Comparison of ENCODE assay signal across 9 mouse cellular contexts in the genomic region with DNA sequence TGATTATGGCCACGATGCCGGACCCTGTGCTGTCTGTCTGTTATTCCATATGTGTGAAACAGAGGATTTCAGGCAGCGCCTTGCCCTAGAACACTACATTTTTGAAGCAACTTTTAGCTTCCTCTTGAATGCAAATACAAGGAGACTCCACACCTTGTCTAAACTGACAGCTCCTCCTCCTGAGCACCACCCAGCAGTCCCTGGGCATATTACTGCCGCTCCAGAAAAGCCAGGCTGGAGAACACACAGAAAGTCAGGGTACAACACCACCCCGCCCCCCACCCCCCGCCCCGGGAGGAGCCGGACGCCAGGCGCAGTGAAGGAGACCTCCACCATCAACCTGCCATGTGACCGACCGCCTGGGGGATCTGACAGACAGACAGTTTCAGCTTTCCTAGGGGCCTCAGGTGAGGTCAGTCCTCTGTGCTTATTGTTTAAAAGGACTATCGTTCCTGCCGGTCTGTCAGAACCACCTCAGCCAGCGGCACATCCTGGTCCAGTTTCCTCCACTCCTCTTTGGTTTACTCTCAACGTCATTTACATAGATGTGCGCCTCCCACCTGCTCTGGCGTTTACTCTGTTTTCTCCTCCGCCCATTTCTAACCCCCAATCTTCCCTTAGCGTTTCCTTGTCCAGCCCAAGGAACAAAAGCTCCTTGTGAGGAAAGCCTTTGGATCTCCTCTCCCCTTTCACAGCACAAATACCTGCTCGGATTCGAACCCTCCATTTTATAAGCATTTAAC. TPM values are rescaled to one million over a fixed set of nuclear protein-coding genes. Genes with fewer than 3 reads are reported as not detected.
DNase-seq lines count a peak whose midpoint lies in the region; ATAC-seq lines count a peak whose summit lies in the region.
"Had no signal": no experiment of that assay in that cellular context is flagged by ENCODE, and none has a peak within 500 bp of the region (broad histone marks: within the 10 kb centered on the region; RNA-seq: fewer than 3 reads in every experiment).

No protein-coding gene starts in this region.

- peak overlapping the region; percentile 56 for H3K4me2 ChIP-seq in kidney, embryonic 15.5 days
- peak overlapping the region; percentile 40 for H3K4me2 ChIP-seq in intestine, embryonic 14.5 days (ENCODE audit: low read length)
- H3K4me2 ChIP-seq in neural tube, embryonic 12.5 days (replicated peaks), result peak overlapping the region; percentile 43

- H3K36me3 ChIP-seq in kidney, embryonic 15.5 days, result no peaks in the 10 kb centered on the region
- no peaks in the 10 kb centered on the region for H3K36me3 ChIP-seq in embryonic facial prominence, embryonic 10.5 days (replicated peaks)
- H3K36me3 ChIP-seq in intestine, embryonic 14.5 days (ENCODE audit: control insufficient read depth, insufficient read depth, low read length), result no peaks in the 10 kb centered on the region
- H3K36me3 ChIP-seq in neural tube, embryonic 12.5 days, result no peaks in the 10 kb centered on the region

- peak overlapping the region; percentile 33 for H3K4me3 ChIP-seq in kidney, embryonic 15.5 days (replicated peaks)
- peak overlapping the region; percentile 39; the same call in 1 of the 2 replicates for H3K4me3 ChIP-seq in embryonic facial prominence, embryonic 10.5 days
- H3K4me3 ChIP-seq in intestine, embryonic 14.5 days (ENCODE audit: low read depth, low read length), result 0 out of 2 replicates have a peak overlapping the region, but pooled peaks have one; percentile 2
- no peak overlapping the region for H3K4me3 ChIP-seq in neural tube, embryonic 12.5 days

- no peak for DNase-seq in kidney, adult 9 months
- DNase-seq in embryonic facial prominence, embryonic 10.5 days (ENCODE audit: low spot score), result peak; percentile 21
- DNase-seq in intestine, embryonic 14.5 days (ENCODE audit: low spot score), result peak; percentile 68
- no peak for DNase-seq in left cerebral cortex, adult 18-20 months (ENCODE audit: low spot score in 2 of 2)
- DNase-seq in thymus, postnatal 36 days, result no peak
- no peak for DNase-seq in gastrocnemius, postnatal 10 days

- no peaks in the 10 kb centered on the region for H3K9me3 ChIP-seq in kidney, embryonic 15.5 days (replicated peaks)
- no peaks in the 10 kb centered on the region for H3K9me3 ChIP-seq in embryonic facial prominence, embryonic 10.5 days
- no peaks in the 10 kb centered on the region for H3K9me3 ChIP-seq in intestine, embryonic 14.5 days (ENCODE audit: control insufficient read depth, low read length)
- no peaks in the 10 kb centered on the region for H3K9me3 ChIP-seq in neural tube, embryonic 12.5 days

- H3K27me3 ChIP-seq in kidney, embryonic 15.5 days, result no peaks in the 10 kb centered on the region
- no peaks in the 10 kb centered on the region for H3K27me3 ChIP-seq in embryonic facial prominence, embryonic 10.5 days (replicated peaks; ENCODE audit: low read depth, poor library complexity, severe bottlenecking)
- no peaks in the 10 kb centered on the region for H3K27me3 ChIP-seq in intestine, embryonic 14.5 days (replicated peaks; ENCODE audit: control insufficient read depth, insufficient read depth, low read length)
- no peaks in the 10 kb centered on the region for H3K27me3 ChIP-seq in neural tube, embryonic 12.5 days (replicated peaks)
- H3K27me3 ChIP-seq: Patski had no signal

- ATAC-seq in kidney, embryonic 15.5 days (replicated peaks; ENCODE audit: low FRiP score), result no peak; the same call in 1 of the 2 replicates
- ATAC-seq in intestine, embryonic 14.5 days (replicated peaks; ENCODE audit: low FRiP score, low TSS enrichment, low read depth), result peak; percentile 59
- no peak for ATAC-seq in neural tube, embryonic 12.5 days (ENCODE audit: low FRiP score, low read depth)
- ATAC-seq: Patski had no signal

- H3K9ac ChIP-seq in kidney, embryonic 15.5 days, result no peak overlapping the region
- H3K9ac ChIP-seq in intestine, embryonic 14.5 days (ENCODE audit: low read length), result no peak overlapping the region
- H3K9ac ChIP-seq in neural tube, embryonic 12.5 days, result no peak overlapping the region

- H3K27ac ChIP-seq in kidney, embryonic 15.5 days, result 0 out of 2 replicates have a peak overlapping the region, but pooled peaks have one; percentile 11
- H3K27ac ChIP-seq in embryonic facial prominence, embryonic 10.5 days (replicated peaks), result no peak overlapping the region; the same call in 1 of the 2 replicates
- peak overlapping the region; percentile 33; the same call in 1 of the 2 replicates for H3K27ac ChIP-seq in intestine, embryonic 14.5 days (ENCODE audit: low read depth)
- H3K27ac ChIP-seq in neural tube, embryonic 12.5 days, result no peak overlapping the region

- 20% methylated on average over 22 of the region's 22 CpGs for WGBS in kidney, embryonic 15.5 days
- WGBS in embryonic facial prominence, embryonic 10.5 days, result 20% methylated on average over 22 of the region's 22 CpGs
- WGBS in intestine, embryonic 14.5 days, result 23% methylated on average over 22 of the region's 22 CpGs
- 25% methylated on average over 22 of the region's 22 CpGs for WGBS in neural tube, embryonic 12.5 days

- H3K4me1 ChIP-seq in kidney, embryonic 15.5 days, result peaks cover 13% of the 10 kb centered on the region
- H3K4me1 ChIP-seq in embryonic facial prominence, embryonic 10.5 days, result peaks cover 9% of the 10 kb centered on the region
- H3K4me1 ChIP-seq in intestine, embryonic 14.5 days (replicated peaks; ENCODE audit: control insufficient read depth, insufficient read depth, low read length), result peaks cover 6% of the 10 kb centered on the region; the same call in 1 of the 2 replicates
- H3K4me1 ChIP-seq in neural tube, embryonic 12.5 days, result peaks cover 5% of the 10 kb centered on the region; the same call in 1 of the 2 replicates

RNA-seq across cellular contexts. Expression of a gene that starts 52.8 kb away (rescaled TPM):
- polyA plus RNA-seq in kidney, embryonic 15.5 days (2015; fragmentation: Nextera tagmentation; extraction: Ambion mirVana), result 21.5 and 25.2 TPM in 2 replicates
- 23.2 and 24.1 TPM in 2 replicates for polyA plus RNA-seq in embryonic facial prominence, embryonic 10.5 days (2016; fragmentation: Nextera tagmentation; extraction: Ambion mirVana)
- 26.4 and 29.5 TPM in 2 replicates for polyA plus RNA-seq in intestine, embryonic 14.5 days (2014; fragmentation: Nextera tagmentation; extraction: Ambion mirVana)
- 16.3 and 16.4 TPM in 2 replicates for polyA plus RNA-seq in neural tube, embryonic 12.5 days (2016; fragmentation: Nextera tagmentation; extraction: Ambion mirVana)
- 10 to 100 TPM; 10.2 to 12.3 TPM for total RNA-seq in left cerebral cortex, adult 18-20 months (2021)
- 1 to 10 TPM; 5.4 to 9.6 TPM for total RNA-seq in gastrocnemius, postnatal 10 days (2021)

Comparison
In these comparisons a context has a peak if more than half of its experiments do, and no peak if none do; other contexts are left out.
1. H3K27ac ChIP-seq: peak in kidney, embryonic 15.5 days (single experiment) and intestine, embryonic 14.5 days (single experiment); none in embryonic facial prominence, embryonic 10.5 days (single experiment) and neural tube, embryonic 12.5 days (single experiment).
2. DNase-seq: peak in embryonic facial prominence, embryonic 10.5 days (single experiment) and intestine, embryonic 14.5 days (single experiment); none in kidney, adult 9 months (single experiment), left cerebral cortex, adult 18-20 months (0 of 2), thymus, postnatal 36 days (0 of 2) and gastrocnemius, postnatal 10 days (single experiment).
3. Peak in every context shown above with its lines, with median percentiles within 50 percentile points of each other: H3K4me2 ChIP-seq.